Mouse (Mus musculus) retina, postnatal 7 days (tissue): ENCODE results near the gene Majin.
A peak's percentile ranks its signal among the peaks of the same experiment; 100 is the strongest.

Experiments
- DNase-seq: peaks from one replicate; pipeline ENCODE4 v3.0.0-alpha.2; 2012; ENCODE audit warnings: low read depth, low spot score

Gene Majin

DNA sequence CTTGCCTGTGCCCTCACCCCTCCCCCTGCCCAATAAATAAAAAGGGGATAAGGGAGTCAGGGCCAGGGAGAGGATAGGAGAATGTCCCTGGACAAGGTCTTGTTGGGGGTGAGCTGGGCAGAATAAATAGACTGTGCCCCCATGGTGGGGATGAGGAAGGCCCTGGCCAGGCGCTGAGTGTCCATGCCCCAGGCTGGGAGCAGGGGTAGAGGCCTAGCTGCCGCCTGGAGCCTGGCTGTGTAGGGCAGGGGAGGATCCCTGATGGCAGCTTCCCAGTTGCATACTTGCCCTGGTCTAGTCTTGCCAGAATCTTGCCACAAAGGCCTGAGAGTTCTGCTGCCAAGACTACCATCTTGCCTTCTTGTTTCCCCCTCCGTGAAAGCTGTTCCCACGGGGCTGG, 43.7 kb downstream of the Majin start:
- DNase-seq = no peak

DNA sequence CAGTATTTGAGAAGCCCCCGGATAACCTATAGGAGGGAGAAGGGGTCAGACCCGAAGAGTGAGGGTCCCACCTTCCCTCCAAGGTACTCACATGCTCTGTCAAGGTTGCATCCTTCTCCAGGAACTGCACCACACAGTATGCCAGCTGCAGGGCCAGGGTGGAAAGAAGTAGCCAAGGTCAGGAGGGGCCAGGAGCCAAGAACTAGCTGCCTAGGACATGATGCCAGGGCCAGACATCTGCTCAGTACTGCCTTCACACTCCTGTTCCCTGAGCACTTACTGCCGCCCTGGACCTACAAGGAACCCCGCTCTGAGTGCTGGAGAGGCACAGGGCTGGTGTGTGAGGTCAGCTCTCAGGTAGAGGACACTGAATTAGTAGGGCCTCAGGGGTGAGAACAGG, 46.2 kb downstream of the Majin start:
- DNase-seq = no peak

DNA sequence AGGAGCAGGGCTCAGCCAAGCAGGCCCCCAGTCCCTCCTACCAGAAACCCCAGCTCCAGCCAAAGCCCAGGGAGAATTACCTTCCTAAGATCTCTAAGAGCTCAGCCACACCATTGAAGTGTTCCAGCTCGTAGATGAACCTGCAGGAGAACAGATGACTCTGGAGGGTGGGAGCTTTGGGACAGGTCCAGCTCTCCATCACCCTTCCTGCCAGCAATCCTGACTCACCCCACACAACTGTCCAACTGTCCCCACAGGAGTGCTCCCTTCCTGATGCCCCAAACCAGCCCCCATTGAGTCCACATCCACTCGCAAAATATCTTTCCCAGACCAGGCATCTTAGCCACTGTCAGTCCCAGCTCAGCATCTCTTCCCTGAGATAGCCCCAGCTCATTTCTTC, 46.8 kb downstream of the Majin start:
- no peak for DNase-seq

DNA sequence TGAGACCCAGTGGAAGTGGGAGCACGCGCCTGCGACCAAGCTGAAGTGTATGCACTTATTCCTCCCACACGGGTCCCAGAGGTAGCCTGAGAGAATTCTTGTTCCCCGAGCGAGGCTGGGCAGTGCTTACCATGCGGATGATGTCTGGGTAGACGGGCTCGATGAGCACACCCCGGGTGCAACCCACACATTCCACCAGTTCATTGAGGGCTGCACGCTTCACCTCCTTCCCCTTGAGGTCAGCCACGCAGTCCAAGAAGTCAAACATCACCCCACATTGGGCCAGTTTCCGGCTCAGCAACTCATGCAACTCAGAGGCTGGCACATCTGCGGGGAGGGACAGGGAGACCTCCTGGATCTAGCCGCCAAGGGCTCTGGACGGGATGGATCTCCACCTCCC, 49.5 kb downstream of the Majin start:
- DNase-seq = no peak

DNA sequence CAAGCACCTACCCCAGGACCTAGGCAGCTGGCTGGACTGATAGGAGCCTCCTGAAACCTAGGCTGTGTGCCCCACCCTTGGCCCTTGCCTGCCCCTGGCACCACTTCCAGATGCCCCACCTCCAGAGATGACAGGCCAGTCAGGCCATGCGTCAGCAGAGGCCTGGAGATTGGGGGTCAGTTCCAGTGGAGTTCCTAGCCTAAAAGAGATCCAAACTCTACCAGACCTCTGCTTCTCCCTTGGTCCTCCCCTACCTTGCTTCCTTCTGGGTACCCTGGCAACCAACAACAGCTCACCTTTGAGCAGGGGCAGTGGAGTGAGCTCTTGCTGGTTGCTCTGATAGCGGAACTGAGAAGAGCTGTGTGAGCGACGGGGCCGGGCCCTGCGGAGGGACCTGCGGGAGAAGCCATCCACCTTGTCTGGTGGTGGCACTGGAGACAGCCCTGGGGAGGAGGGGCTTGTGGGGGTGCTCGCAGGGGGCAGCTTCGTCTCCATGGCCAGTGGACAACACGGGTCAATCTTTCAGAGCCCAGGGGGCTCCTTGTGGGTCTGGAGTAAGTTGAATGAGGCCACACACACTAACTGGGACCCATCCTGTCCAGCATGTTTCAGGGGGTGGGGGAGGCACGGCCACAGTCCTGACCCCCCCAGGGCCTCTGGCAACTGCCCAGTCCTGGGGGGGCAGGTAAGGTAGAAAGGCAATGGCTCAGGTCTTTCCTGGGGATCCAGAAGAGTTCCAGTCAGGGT, 50.3 kb downstream of the Majin start:
- DNase-seq = no peak

DNA sequence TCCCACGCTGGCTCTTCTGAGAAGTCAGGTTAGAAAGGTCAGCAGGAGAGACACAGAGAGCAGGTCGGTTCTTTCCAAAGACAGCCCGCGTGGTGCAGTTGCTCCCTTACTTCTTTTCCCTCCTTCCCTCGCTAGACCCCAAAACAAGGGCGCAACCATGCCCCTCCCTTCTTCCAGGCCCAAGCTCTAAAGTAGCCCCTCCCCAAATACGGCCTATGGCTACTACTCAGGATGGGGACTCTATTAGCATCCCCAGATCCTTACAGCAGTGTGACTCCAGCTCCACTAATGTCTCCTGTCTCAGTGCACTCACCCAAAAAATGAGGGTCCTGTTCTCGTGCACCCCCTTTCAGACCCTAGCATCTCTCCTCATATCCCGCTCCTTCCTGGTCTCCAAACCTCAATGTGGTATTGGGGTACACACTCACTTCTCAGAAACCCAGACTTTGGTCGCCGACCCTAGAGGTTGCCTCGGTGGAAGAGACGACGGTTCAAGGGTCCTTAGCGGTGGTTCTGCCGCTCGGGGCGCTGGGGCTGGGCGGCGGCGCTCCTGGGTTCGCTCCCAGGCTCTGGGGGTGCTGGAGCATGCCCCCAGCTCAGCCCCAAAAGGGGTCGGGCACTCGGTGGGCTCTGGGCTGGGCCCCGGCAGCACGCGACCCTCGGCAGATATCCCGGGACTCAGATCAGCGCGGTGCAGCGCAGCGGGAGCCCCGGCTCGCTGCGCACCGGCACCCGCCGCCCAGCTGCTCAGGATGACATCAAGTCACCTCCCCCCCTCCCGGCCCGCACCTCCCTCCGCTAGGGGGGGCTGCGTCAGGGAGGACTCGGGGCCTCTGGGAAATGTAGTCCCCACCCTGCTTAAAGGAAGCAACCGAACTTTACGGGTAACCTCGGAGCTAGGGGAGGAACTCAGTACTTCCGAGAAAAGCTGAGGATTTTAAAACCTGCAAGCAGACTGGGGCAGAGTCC, 51.2 kb downstream of the Majin start, which contains the start of gene Ppp2r5b:
Gene Ppp2r5b, minus strand, starts transcription at position 789 of the 969 bp plus-strand sequence.
- DNase-seq = peak; percentile 91

DNA sequence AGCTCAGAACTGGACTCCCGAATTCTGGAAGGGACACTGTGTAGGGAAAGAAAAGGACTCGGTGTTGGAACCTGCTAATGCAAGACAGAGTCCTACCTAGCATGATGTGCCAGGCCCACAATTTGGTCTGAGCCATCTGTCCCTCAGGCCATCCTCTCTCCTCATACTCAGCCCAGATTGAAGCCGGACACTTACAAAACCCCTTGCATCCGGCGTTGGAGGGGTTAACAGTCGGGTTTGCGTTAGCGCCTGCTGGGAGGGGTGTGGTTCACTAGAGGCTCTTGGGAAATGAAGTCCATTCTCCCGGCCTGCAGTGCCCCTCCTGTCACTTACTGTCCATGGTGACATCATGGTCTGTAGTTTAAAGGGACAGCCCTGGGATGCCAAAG, 51.9 kb downstream of the Majin start:
- DNase-seq = peak; percentile 85

DNA sequence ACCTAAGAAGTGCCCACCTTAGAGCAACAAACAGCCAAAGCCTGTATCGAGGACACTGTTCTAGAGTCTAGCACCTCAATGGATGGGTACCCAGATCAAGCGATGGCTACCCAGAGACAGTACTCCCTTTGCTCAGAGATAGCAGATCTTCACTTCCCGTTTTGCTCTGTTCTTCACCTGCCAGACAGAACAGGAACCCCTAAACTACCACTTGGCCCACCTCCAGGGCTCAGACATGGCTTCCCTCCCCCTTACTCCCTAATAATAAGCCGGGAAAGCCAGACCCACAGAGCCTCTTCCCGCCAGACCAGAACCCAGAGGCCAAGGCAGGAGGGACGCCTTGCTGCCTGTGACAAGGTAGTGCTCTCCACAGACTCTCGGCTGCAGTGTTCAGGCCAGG, 52.7 kb downstream of the Majin start:
- DNase-seq = no peak

DNA sequence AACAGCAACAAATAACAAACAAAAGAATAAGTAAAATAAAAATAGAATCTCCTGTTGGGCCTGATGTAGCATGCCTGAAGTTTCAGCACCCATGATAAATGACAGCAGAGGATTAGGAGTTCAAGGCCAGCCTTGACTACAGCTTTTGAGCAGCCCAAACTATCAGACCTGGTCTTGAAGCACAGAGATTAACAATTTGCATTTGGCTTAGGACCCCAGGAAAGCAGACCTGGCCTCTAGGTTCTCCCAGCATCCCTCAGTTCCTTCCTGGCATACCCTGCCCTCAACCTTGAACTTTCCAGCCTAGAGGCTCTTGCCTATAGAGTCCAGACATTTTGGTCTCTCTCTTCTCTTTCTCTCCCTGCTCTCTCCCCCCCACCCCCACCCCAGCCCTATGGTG, 54.6 kb downstream of the Majin start:
- DNase-seq = no peak

DNA sequence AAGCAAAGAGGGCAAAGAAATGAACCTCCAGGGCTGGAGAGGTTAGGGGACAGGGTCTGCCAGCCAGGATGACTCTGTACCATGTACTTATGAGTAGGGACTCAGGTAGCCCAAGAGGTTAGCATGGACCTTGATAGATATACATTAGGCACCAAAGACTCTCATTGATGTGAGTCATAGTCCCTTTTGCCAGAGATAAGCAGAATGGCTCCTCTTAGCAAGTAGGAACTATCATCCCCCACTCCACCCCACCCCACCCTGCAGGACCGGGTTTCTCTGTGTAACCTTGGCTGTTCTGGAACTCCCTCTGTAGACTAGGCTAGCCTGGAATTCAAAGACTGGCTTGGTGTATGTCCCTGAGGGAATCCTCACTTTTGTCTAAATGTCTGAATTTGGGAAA, 55.9 kb downstream of the Majin start:
- no peak for DNase-seq

DNA sequence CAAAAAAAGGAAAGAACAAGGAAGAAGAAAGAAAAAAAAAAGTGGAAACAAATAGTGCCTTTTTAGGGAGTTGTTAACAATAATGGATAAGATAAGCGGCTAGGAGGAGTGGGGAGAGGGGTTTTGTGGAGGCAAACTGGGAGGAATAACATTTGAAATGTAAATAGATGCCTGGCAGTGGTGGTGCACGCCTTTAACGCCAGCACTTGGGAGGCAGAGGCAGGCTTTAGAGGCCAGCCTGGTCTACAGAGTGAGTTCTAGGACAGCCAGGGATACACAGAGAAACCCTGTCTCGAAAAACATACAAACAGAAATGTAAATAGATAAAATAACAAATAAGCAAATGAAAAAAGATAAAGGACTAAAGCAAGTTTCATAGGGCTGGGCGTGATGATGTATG, 56.5 kb downstream of the Majin start:
- DNase-seq = no peak

DNA sequence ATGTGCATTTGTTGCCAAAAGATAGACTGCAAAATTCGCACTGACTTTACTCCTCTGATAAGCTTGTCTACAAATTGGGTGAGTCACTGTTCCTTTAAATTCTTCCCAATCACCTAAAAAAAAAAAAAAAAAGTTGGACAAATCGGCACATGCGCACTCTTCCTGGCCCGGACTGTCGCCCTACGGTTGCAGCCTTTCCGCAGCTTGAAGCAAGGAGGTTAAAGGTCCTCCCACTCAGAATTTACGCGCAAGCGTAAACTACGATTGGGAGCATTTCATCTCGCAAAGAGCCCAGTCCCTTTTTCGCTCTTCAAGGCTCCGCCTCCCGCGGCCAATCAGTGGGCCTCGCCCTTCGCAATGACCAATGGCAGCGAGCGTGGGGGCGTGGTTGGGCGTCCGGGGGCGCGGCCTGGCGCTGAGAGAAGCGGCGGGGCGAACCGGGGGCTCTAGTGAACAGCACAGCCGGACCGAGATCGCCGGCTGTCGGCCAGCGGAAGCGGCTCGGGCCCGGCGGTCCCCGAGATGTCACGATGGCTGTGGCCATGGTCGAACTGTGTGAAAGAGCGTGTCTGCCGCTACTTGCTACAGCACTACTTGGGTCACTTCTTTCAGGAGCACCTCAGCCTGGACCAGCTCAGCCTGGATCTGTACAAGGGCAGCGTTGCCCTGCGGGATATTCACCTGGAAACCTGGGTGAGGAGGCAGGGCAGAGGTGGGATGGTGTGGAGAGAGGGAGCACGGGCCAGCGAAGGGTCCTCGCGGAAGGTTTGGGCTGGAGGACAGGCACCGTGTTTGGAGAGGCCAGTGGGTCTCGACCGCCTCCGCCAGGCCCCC, 57.3 kb downstream of the Majin start, which contains the start of gene Atg2a:
Gene Atg2a, plus strand, starts transcription at position 395 of the 834 bp plus-strand sequence.
- peak; percentile 99 for DNase-seq

DNA sequence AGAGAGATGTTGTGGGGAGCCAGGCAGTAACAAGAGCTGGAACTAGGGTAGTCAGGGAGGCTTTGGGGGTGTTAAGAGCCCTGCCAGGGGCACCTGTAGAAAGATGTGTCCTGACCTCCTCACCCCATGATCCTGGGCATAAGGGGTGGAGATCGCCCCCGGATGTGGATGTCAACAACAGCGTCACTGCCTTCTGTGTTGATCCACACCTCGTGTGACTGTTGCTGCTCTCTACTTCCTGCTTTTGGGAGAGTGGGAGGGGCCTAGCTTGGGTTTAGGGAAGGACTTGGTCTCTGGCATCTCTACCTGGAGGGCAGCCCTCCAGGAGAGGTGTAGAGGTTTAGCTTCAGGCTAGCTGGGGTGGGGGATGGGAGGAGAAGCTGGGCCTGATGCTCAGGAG, 58.1 kb downstream of the Majin start:
- DNase-seq = no peak

DNA sequence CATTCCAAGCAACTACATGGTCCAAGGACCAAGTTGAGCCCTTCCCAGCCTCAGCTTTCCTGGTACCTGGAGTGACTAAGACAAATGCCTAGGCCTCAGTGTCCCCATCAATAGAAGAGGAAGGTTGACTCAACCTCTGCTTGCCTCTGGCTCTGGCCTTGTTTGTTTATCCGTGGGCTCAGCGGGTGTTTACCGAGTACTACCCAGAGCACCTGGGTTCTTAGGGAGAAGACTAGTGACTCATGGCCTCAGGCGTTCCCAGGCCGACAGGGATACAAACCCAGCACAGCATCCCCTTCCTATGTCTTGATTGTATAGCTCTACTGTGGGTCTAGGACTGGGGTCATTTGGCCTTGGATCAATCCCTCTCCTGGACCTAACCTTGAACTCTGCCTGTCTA, 59.0 kb downstream of the Majin start:
- no peak for DNase-seq

DNA sequence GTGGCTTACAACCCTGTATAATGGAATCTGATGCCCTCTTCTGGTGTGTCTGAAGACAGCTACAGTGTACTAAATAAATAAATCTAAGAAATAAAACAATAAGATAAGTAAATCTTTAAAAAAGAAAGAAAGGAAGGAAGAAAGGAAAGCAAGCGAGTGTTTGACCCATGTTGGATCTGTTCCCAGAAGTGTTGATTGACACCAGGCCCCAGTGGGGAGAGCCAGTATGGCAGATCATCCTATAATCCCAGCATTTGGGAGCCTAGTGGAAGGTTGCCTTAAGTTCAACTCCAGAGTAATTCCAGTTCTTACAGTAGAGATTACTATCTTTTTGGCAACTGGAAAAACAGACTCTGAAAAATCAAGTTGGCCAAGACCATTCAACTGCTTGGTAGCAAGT, 61.6 kb downstream of the Majin start:
- DNase-seq = no peak

DNA sequence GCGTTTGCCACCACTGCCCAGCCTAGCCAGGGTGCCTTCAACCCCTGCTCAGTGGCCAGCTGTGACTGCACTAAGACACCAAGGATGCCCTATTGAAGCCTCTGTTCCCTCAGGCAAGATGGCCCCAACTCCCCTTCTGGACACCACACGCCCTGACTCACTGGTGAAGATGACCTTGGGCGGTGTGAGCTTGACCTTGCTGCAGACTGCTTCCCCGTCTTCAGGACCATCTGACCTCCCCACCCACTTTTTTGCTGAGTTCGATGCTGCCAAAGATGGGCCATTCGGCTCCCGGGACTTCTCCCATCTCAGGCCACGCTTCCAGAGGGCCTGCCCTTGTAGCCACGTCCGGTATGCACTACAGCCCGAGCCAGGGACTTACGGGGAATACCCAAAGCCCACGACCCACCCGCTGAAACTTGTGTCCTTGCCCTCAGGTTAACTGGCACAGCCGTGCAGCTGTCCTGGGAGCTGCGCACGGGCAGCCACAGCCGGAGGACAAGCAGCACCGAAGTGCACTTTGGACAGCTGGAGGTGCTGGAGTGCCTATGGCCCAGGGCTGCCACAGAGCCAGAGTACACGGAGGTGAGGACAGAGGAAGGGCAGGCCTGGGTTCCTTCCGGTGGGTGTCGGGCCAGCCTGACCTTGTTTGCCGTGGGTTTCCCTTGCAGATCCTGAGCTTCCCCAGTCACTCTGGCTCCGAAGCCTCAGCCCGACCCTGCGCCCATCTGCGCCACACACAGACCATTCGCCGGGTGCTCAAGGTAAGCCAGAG, 63.5 kb downstream of the Majin start:
- no peak for DNase-seq

DNA sequence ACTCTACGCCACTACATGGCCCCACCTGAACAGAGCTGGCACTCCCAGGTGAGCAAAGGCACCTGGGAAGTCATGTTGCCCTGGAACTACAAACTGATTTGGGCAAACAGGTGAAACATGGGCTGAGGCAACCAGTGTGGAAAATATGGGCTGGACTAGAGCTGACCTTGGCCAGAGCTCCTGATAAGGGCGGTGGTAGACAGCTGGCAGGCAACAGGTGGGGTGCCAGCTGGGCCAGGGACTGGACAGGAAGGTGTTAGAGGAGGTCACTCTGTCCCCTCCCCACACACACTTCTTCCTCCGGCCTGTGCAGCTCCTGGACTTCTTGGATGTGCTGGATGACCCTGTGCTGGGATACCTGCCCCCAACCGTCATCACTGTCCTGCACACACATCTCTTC, 68.8 kb downstream of the Majin start:
- no peak for DNase-seq

DNA sequence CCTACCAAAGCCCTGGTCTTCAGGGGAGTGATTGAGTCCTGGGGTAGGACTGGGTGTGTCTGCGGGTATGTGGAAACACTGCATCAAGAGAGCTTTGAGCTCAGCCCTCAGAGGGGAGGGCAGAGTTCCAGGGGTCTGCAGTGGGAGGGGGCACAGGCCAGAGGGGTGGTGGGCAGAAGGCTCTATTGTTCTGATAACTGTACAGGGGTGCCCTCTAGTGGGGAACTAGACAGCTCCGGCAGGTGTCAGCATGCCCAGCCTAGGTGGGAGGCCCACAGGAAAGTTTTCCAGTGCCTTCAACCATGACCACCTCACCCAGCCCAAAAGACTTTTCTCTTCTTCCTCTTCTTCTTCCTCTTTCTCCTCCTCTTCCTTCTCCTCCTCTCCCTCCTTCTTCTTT, 76.2 kb downstream of the Majin start:
- no peak for DNase-seq

DNA sequence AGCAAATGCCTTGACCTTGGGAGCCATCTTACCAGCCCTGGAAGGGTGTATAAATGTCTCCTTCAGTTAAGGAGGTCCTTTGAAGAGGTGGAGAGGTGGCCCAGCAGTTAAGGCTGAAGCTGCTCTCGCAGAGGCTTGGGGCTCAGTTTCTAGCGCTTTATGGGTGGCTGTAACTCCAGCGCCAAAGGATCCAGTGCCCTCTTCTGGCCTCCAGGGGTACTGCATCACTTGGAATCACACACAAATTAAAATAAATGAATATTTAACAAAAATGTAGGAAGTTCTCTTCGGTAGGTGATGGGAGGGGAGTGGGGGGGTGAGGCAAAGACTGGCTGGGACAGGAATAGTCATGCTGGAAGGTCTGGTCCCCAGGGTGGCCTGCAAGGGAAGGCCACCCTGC, 76.8 kb downstream of the Majin start:
- DNase-seq = no peak

DNA sequence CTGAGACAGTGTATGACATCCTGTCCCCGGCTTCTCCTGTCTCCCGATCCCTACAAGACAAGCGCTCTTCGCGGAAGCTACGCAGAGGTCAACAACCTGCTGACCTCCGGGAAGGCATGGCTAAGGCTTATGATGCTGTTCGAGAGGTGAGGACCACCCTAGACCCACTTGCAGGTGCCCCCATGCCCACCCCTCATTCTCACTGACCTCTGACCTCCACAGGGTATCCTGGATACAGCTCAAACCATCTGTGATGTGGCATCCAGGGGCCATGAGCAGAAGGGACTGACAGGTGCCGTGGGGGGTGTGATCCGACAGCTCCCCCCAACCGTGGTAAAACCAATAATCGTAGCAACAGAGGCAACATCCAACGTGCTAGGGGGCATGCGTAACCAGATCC, 77.2 kb downstream of the Majin start:
- DNase-seq = no peak

DNA sequence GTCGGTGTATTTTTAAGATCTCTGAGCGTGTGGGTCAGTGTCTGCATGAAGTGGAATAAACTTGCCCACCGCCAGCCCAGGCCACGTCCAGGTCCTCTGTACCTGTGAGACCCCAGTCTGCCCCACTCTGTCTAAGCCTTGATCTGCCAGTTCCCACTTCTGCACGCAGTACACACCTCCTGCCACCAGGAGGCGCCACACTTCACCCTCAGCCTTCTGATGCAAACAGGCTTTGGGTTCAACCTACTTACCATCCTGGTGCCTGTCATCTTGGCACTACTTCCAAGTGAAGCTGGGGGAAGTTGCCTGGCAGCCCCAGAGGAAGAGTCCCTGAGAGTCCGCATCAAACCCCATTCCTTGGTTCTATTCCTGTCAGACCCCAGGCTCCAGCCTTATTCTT, 78.0 kb downstream of the Majin start:
- DNase-seq = peak; percentile 62
